Mouse (Mus musculus): ENCODE measurements around the gene Ormdl3.

Ormdl3 gene

GRCm38 (mm10) chr11:98550975-98551828 is 36.0 kb downstream of the Ormdl3 start, which contains the start of gene Zpbp2:
TSS of gene Zpbp2 (plus strand) at chr11:98551097.
- peak; percentile 83 for DNase-seq (ENCODE audit: low spot score)

DNA sequence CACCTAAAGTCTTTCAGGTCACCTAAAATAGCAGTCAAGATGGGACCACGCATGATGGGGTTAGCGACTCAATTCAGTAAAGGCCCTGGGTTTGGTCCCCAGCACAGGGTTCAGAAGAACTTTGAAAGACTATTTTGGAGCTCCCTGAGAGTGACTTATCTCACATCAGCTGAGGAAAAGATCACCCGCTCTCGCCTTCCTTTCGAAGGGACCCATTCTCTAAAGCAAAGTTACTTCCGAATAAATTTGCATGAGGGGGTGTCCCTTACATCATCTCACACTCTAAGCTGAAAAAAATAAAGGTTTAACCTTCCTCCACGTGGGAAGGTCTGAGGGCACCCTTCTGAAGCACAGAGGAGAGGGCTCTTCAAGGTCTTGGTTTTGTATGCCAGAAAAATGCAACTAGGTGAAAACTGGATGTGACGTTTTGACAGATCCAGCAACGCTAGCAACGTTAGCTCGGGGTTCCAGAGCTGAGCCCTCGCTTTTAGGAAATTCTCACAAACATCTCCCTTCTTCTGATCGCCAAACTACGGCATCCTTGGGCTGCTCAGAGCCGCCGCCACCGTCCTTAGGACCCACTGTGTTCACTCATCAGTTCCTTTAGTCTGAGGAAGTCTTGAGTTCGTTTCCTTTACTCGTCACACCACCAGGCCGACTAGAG is 36.7 kb downstream of the Ormdl3 start:
- no peak for DNase-seq (ENCODE audit: low spot score)

GRCm38 (mm10) chr11:98549363-98549762 is 37.8 kb downstream of the Ormdl3 start:
- DNase-seq (ENCODE audit: low spot score), result no peak

GRCm38 (mm10) chr11:98547308-98547693 is 39.9 kb downstream of the Ormdl3 start:
- DNase-seq (ENCODE audit: low spot score), result no peak

DNA sequence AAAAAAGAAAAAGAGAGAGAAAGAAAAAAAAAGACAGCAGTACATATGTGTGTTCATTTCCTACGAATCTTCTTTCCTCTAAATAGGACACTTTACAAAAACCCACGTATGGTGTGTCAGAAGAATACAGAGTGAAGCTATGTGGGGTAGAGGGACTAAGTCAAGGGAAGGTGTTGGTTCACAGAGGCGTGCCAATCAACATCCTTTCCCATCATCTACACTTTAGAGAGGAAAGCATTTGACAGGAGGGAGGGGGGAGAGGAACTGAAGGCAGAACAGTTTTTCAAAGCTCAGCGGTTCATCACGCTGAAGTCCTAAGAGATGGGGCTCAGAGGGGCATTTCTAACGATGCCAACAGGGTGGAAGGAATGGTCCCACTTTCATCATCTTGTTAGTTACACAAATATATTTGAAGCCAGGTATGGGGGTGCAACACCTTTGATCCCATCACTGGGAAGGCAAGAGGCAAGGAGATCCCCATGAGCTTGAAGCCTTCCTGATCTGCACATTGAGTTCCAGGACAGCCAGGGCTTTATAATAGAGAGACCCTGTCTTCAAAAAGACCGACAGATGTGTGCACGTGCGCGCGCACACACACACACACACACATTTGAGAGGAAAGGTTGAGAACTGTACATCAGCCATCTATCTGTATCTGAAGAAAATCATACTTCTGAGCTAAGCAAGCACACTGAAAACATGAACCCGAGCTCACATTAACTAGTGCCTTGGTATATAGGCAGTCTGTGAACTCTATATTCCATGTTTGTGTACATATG is 40.5 kb downstream of the Ormdl3 start:
- no peak for DNase-seq (ENCODE audit: low spot score)

DNA sequence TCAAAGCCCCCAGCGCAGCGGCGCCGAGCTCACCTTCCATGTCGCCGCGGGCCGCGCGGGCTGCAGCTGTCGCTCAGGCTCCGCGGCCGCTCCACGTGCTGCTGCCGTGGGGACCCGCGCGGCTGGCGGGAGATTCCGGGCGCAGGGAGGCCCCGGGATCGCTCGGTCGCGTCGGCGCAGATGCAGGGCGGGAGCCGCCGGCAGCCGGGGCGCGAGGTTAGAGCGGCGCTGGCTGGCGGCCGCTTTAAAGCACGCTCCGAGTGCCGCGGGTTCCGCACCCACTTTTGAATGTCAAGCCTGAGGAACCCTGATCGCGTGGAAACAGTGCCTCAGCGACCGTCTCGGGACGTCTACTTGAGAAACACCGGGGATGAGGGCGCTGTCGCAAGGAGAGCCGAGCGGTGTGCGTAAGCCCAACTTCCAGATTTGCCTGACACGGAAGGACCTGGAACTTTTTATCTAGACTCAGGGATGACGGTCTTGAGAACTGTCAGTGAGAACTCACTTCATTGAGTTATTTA is 41.4 kb downstream of the Ormdl3 start, which contains the start of gene Ikzf3:
Gene Ikzf3, minus strand, starts transcription at position 321 of the 521 bp plus-strand sequence.
- no peak for DNase-seq (ENCODE audit: low spot score)

DNA sequence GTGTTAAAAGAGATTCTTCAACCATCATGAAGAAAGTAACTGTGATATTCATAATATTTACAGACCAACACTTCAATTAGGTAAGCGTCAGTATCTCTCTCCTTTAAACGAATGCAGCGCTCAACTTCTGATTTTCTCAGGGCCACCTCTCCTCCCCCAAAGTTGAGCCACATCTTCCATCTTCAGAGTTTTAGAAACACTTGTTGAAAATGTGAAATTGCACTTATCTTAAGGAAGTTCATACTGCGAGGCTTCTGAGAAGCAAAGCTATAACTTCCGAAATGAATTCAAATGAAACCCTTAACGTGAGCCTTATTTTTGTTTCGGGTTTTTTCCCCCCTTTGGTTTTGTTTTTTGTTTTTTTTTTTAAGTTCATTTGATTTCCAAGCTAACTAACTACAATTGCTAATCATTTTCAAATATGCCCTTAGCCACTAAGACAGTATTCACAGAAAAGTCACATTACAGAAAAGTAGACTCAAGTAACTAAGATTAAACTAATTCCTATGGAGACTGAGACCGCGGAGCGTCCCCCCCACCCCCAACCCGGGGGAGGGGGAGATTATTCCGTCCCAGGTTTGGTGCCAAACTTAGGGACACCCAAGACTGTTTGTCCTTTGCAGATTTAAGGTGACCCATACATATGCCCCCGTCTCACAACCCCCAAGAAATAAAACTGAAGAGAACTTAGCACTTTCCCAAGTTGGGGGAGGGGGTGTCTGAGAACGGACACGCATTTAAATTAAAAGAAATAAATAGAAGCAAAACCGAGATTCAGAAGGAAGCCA is 42.1 kb downstream of the Ormdl3 start:
- no peak for DNase-seq (ENCODE audit: low spot score)

DNA sequence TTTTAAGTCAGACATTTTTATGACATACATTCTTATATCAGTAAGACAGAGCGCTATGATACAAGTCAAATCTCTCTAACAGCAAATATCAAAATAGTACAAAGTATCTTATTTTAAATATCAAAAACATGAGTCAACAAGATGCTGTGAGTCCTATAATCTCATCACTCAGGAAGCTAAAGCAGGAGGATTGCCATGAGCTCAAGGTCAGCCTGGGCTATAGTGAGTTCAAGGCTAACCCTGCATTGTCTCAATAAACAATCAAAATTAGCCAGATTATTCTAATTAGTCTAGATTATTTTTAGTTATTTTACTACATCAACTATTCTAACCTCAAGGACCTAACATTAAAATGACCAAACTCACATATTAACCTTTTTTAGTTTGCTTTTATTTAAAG is 43.8 kb downstream of the Ormdl3 start:
- DNase-seq (ENCODE audit: low spot score), result no peak

GRCm38 (mm10) chr11:98542553-98542952 is 44.6 kb downstream of the Ormdl3 start:
- DNase-seq (ENCODE audit: low spot score), result no peak

DNA sequence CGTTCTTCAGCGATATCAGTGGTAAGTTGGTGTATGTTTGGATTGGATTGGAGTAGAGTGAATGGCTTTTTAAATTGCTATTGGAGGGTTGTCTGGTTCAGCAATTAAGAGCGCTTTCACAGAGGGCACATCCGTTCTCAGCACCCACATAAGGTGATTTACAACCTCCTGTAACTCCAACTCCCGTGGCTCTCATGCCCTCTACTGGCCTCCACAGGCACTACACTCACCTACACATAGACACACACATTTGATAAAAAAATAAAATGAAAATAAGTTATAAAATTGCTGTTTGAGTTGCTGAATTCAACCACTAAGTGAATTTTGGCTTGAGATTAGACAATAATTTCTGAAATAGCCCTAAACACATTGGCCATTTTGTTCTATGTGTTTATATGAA is 46.8 kb downstream of the Ormdl3 start:
- DNase-seq (ENCODE audit: low spot score), result no peak

DNA sequence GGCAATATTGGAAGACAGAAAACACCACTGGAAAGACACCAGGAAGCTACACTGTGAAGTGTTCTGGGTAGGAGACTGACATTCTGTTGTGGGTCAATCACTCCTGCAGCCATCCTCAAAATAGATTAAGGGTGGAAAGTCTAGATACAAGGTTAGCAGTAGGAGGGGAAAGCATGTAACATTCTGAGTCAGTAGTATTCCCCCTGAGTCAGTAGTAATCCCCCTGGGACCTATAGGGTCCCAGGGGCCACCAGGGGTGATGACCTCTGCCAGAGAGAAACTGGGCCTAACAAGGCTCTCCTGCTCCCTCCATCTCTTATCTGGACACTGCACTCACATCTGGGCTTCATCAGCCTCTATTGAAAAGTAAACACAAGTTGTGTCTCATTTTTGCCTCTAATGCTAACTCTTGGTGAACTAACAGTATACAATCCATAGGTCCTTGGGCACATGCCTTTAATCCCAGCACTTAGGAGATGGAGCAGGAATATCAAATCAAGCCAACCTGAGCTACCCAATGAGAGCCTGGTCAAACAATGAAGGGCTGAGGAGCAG is 49.6 kb downstream of the Ormdl3 start:
- no peak for DNase-seq (ENCODE audit: low spot score)

All from ovary, adult 18-20 months (tissue).